In the genomic region with DNA sequence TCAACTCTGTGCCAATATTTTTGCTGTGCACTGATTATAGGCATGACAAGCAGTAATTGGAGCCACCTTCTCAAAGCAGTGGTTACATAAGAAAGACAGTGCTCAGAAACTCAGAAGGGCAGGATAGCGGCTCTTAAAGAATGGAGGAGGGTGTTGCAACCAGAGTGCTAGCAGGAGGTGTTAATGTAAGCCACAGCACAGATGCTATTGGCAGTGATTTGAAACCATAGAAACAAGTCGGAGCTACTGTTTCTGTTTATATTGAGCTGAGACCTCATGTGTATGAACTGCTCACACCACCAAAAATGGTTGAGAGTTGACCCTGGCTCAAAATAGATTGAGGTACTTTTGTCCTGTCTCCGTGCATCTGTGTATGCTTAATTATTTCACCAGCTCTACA, we compare ENCODE assay signal across 16 mouse cellular contexts. TPM values are rescaled to one million over a fixed set of nuclear protein-coding genes. Genes with fewer than 3 reads are reported as not detected.
DNase-seq lines count a peak whose midpoint lies in the region; ATAC-seq lines count a peak whose summit lies in the region.
"Had no signal": no experiment of that assay in that cellular context is flagged by ENCODE, and none has a peak within 500 bp of the region (broad histone marks: within the 10 kb centered on the region; RNA-seq: fewer than 3 reads in every experiment).

No protein-coding gene starts in this region.

- H3K4me1 ChIP-seq in neural tube, embryonic 15.5 days = no peaks in the 10 kb centered on the region
- no peaks in the 10 kb centered on the region for H3K4me1 ChIP-seq in hindbrain, embryonic 16.5 days (ENCODE audit: control insufficient read depth, insufficient read depth, low read depth, low read length)
- H3K4me1 ChIP-seq: hindbrain, embryonic 15.5 days; liver, embryonic 13.5 days; neural tube, embryonic 12.5 days had no signal

- no peak overlapping the region for H3K27ac ChIP-seq in neural tube, embryonic 15.5 days (replicated peaks)
- H3K27ac ChIP-seq in hindbrain, embryonic 16.5 days (ENCODE audit: low read depth, low read length) = no peak overlapping the region
- H3K27ac ChIP-seq: heart, adult 2 months; hindbrain, embryonic 15.5 days; liver, embryonic 13.5 days; neural tube, embryonic 12.5 days had no signal

- no peak for ATAC-seq in neural tube, embryonic 15.5 days (ENCODE audit: low FRiP score)
- ATAC-seq in hindbrain, embryonic 16.5 days = no peak

- no peaks in the 10 kb centered on the region for H3K27me3 ChIP-seq in neural tube, embryonic 15.5 days (replicated peaks)
- no peaks in the 10 kb centered on the region for H3K27me3 ChIP-seq in hindbrain, embryonic 16.5 days (replicated peaks; ENCODE audit: control insufficient read depth, insufficient read depth, low read length)
- H3K27me3 ChIP-seq: hindbrain, embryonic 15.5 days; liver, embryonic 13.5 days; neural tube, embryonic 12.5 days had no signal

- WGBS in neural tube, embryonic 15.5 days = 71% methylated on average over 3 of the region's 3 CpGs
- WGBS in hindbrain, embryonic 16.5 days = 53% methylated on average over 3 of the region's 3 CpGs

- no peak overlapping the region for H3K4me2 ChIP-seq in neural tube, embryonic 15.5 days
- H3K4me2 ChIP-seq in hindbrain, embryonic 16.5 days (ENCODE audit: low read length) = no peak overlapping the region
- H3K4me2 ChIP-seq: hindbrain, embryonic 15.5 days; liver, embryonic 13.5 days; neural tube, embryonic 12.5 days had no signal

- H3K4me3 ChIP-seq in neural tube, embryonic 15.5 days (replicated peaks) = no peak overlapping the region
- H3K4me3 ChIP-seq in hindbrain, embryonic 16.5 days (ENCODE audit: low read length) = no peak overlapping the region
- H3K4me3 ChIP-seq: heart, adult 2 months; hindbrain, embryonic 15.5 days; liver, embryonic 13.5 days; neural tube, embryonic 12.5 days had no signal

- no peaks in the 10 kb centered on the region for H3K36me3 ChIP-seq in neural tube, embryonic 15.5 days
- no peaks in the 10 kb centered on the region for H3K36me3 ChIP-seq in hindbrain, embryonic 16.5 days (ENCODE audit: control insufficient read depth, insufficient read depth, low read length)
- H3K36me3 ChIP-seq: hindbrain, embryonic 15.5 days; liver, embryonic 13.5 days; neural tube, embryonic 12.5 days had no signal

- H3K9me3 ChIP-seq in neural tube, embryonic 15.5 days (replicated peaks) = no peaks in the 10 kb centered on the region
- no peaks in the 10 kb centered on the region for H3K9me3 ChIP-seq in hindbrain, embryonic 16.5 days (ENCODE audit: control insufficient read depth, low read length)
- H3K9me3 ChIP-seq: hindbrain, embryonic 15.5 days; liver, embryonic 13.5 days; neural tube, embryonic 12.5 days had no signal

- H3K9ac ChIP-seq in neural tube, embryonic 15.5 days (replicated peaks) = no peak overlapping the region
- H3K9ac ChIP-seq in hindbrain, embryonic 16.5 days (ENCODE audit: low read depth, low read length) = no peak overlapping the region
- H3K9ac ChIP-seq: hindbrain, embryonic 15.5 days; liver, embryonic 13.5 days; neural tube, embryonic 12.5 days had no signal

- peak; percentile 65 for DNase-seq in heart, adult 11 months
- no peak for DNase-seq in heart, postnatal 4 days
- DNase-seq in right cerebral cortex, adult 2 months (ENCODE audit: low spot score in 2 of 2) = peak; percentile 52 to 55
- no peak for DNase-seq in right cerebral cortex, postnatal 14 days
- peak; percentile 12 to 77 for DNase-seq in left cerebral cortex, adult 8-10 months (ENCODE audit: low spot score in 2 of 2)
- DNase-seq: adrenal gland, adult 2 months; cerebellum, adult 9-10 months; heart, adult 2 months; kidney, adult 18-20 months; kidney, postnatal 14 days; liver, embryonic 13.5 days; lung, postnatal 14 days had no signal

RNA-seq across cellular contexts. Expression of gene Uchl5, which starts 53.6 kb away (rescaled TPM):
- 10 to 100 TPM; 23.9 to 24.1 TPM for total RNA-seq in heart, postnatal 4 days (2021)
- total RNA-seq in left cerebral cortex, adult 8-10 months (2022) = 10 to 100 TPM; 38.2 to 46.8 (median 41.6) TPM
- 72.5 and 92.0 TPM in 2 replicates for polyA plus RNA-seq in neural tube, embryonic 15.5 days (2015; fragmentation: Nextera tagmentation; extraction: Ambion mirVana)
- polyA plus RNA-seq in hindbrain, embryonic 16.5 days (2015; fragmentation: Nextera tagmentation; extraction: Ambion mirVana) = 64.0 and 68.3 TPM in 2 replicates

RNA-seq across cellular contexts. Expression of gene Trove2, which starts 53.8 kb away (rescaled TPM):
- 10 to 100 TPM; 11.7 to 12.2 TPM for total RNA-seq in heart, postnatal 4 days (2021)
- total RNA-seq in left cerebral cortex, adult 8-10 months (2022) = 10 to 100 TPM; 26.5 to 29.2 (median 27.7) TPM
- polyA plus RNA-seq in neural tube, embryonic 15.5 days (2015; fragmentation: Nextera tagmentation; extraction: Ambion mirVana) = 19.0 and 20.2 TPM in 2 replicates
- polyA plus RNA-seq in hindbrain, embryonic 16.5 days (2015; fragmentation: Nextera tagmentation; extraction: Ambion mirVana) = 27.4 and 31.8 TPM in 2 replicates

Comparison
In these comparisons a context has a peak if more than half of its experiments do, and no peak if none do; other contexts are left out.
1. DNase-seq: peak in heart, adult 11 months (single experiment), right cerebral cortex, adult 2 months (2 of 2) and left cerebral cortex, adult 8-10 months (2 of 2); none in heart, postnatal 4 days (single experiment) and right cerebral cortex, postnatal 14 days (single experiment).